Mouse (Mus musculus) heart, embryonic 14.5 days (tissue): ENCODE data around the gene Tmem206. TPM values are rescaled to one million over a fixed set of nuclear protein-coding genes. Genes with fewer than 3 reads are reported as not detected.

Source experiments
- ATAC-seq: fragments of 200-750 bp; cut with Nextera tagmentation; 2 replicates; pipeline ENCODE4 v1.8.0; 2017; ENCODE audit warnings: low read depth, moderate TSS enrichment; ENCODE audit not compliant: insufficient number of reproducible peaks, insufficient read depth, low FRiP score
- H3K27ac ChIP-seq, 2 experiments: fragments of 200-500 bp in 1 of 2; fragments of 300-500 bp in 1 of 2; sonication (generic) in 1 of 2; replicated peaks in 1 of 2; 2 replicates each; pipeline ENCODE4 v1.5.1; 2012 to 2014; ENCODE audit warnings: low read depth in 2 of 2, low read length in 2 of 2, control low read depth in 1 of 2, mild to moderate bottlenecking in 1 of 2, mixed read lengths in 1 of 2; ENCODE audit not compliant: control insufficient read depth in 1 of 2, insufficient read depth in 1 of 2
- H3K27me3 ChIP-seq: fragments of 300-500 bp; sonication (generic); 2 replicates; pipeline ENCODE4 v1.6.1; 2014; ENCODE audit warnings: mild to moderate bottlenecking, low read length, control low read depth; ENCODE audit not compliant: control insufficient read depth, insufficient read depth
- H3K36me3 ChIP-seq: fragments of 300-500 bp; sonication (generic); 2 replicates; pipeline ENCODE4 v1.6.1; 2014; ENCODE audit warnings: mild to moderate bottlenecking, control low read depth, low read length, mixed read lengths; ENCODE audit not compliant: control insufficient read depth, insufficient read depth
- H3K4me1 ChIP-seq, 2 experiments: fragments of 200-500 bp in 1 of 2; fragments of 300-500 bp in 1 of 2; sonication (generic) in 1 of 2; 2 replicates each; pipeline ENCODE4 v1.6.1; 2012 to 2014; ENCODE audit warnings: low read length in 2 of 2, control low read depth in 1 of 2, mixed read lengths in 1 of 2; ENCODE audit not compliant: control insufficient read depth in 2 of 2, insufficient read depth in 2 of 2
- H3K4me2 ChIP-seq: fragments of 300-500 bp; sonication (generic); 2 replicates; pipeline ENCODE4 v1.6.1; 2014; ENCODE audit warnings: mild to moderate bottlenecking, low read length
- H3K4me3 ChIP-seq, 2 experiments: fragments of 200-500 bp in 1 of 2; fragments of 300-500 bp in 1 of 2; sonication (generic) in 1 of 2; 2 replicates each; pipeline ENCODE4 v1.5.1; 2012 to 2014; ENCODE audit warnings: low read length in 2 of 2, mild to moderate bottlenecking in 2 of 2, control low read depth in 1 of 2, low read depth in 1 of 2, moderate library complexity in 1 of 2; ENCODE audit not compliant: control insufficient read depth in 1 of 2, insufficient read depth in 1 of 2
- H3K9ac ChIP-seq: fragments of 300-500 bp; sonication (generic); 2 replicates; pipeline ENCODE4 v1.6.1; 2014; ENCODE audit warnings: mild to moderate bottlenecking, low read length
- H3K9me3 ChIP-seq: fragments of 300-500 bp; sonication (generic); 2 replicates; pipeline ENCODE4 v1.6.1; 2016; ENCODE audit warnings: low read length, control low read depth; ENCODE audit not compliant: control insufficient read depth
- WGBS: fragments of 180-500 bp; shearing (Covaris S2); extraction: QIAGEN DNeasy Blood & Tissue Kit; methylation state at CpG from one replicate; pipeline ENCODE4 v1.1.7; 2014; 5-methylcytosine and 5-hydroxymethylcytosine counted together
- polyA plus RNA-seq: library from polyadenylated mRNA; unstranded; fragments of >200 nt; fragmentation: Nextera tagmentation; extraction: Ambion mirVana; gene quantifications from 2 replicates; pipeline ENCODE4 v1.2.1, GENCODE M21; 2014

Gene Tmem206
- polyA plus RNA-seq, 1 experiment from 2014 or later: 20.9 TPM

- H3K36me3 ChIP-seq: peaks cover 88% of the 10 kb centered on the region
- WGBS: 63% methylated on average over 14 of the region's 14 CpGs
These were observed 27.2 kb downstream of the Tmem206 start for GRCm38 (mm10) chr1:191352786-191353488.

GRCm38 (mm10) chr1:191353836-191354235 lies 28.1 kb downstream of the Tmem206 start:
- no peak overlapping the region for H3K4me3 ChIP-seq
- H3K9me3 ChIP-seq: no peaks in the 10 kb centered on the region
- no peak overlapping the region for H3K4me2 ChIP-seq
- no peak for ATAC-seq
- H3K27ac ChIP-seq: no peak overlapping the region
- peaks cover 9 to 16% of the 10 kb centered on the region in 2 experiments for H3K4me1 ChIP-seq
- 90% methylated on average over 4 of the region's 4 CpGs for WGBS
- H3K9ac ChIP-seq: no peak overlapping the region
- H3K27me3 ChIP-seq: no peaks in the 10 kb centered on the region
- H3K36me3 ChIP-seq: peaks cover 93% of the 10 kb centered on the region

More at GRCm38 (mm10) chr1:191352786-191353488, 27.2 kb downstream of the Tmem206 start:
- Histone ChIP-seq H3K9me3 (no peaks in the 10 kb centered on the region), H3K4me2 (no peak overlapping the region), H3K9ac (no peak overlapping the region), H3K4me3 (no peak overlapping the region), H3K27ac (no peak overlapping the region), H3K27me3 (no peaks in the 10 kb centered on the region), H3K4me1 (peaks cover 14 to 25% of the 10 kb centered on the region in 2 experiments)
- ATAC-seq: no peak

DNA sequence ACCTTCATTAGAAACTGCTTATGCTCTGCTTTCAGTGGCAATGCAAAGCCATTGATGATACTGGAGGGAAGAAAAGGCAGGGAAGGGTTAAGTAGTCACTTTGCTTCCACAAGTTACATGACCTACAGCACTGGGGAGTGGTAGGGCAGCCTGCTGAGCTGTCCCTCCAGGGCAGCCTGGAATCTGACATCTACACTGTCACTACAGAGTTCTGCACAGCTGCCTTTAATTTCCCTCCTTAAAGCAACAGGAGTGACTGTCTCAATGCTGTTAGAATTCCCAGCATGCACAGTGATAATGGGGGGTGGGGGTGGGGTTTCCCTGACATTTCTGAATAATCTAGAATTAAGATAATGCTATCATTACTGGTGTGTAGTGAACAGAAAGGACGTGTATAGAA lies 31.2 kb downstream of the Tmem206 start:
- WGBS: 43% methylated on average over 1 of the region's 1 CpGs
- no peak for ATAC-seq

DNA sequence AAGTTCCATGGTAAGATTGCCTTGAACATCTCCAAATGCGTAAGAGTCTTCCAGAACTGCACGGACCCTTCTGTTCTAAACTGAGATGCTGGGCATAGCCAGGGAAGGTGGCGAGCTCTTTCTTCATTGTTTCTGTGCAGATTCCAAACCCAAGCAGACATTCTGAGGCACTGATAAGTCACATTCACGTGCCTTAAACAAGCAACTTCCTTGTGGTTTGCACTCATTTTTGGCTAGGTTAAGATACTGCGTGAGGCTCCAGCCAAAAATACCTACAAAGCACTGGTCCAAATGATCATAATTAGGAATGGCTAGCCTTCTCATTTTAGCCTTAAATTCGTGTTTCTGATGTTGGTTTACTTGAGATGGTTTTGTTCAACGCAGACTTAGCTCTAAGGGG lies 33.8 kb downstream of the Tmem206 start:
- Histone ChIP-seq H3K4me1 (no peaks in the 10 kb centered on the region), H3K4me3 (no peak overlapping the region), H3K4me2 (no peak overlapping the region), H3K27me3 (no peaks in the 10 kb centered on the region), H3K27ac (no peak overlapping the region), H3K36me3 (peaks cover 80% of the 10 kb centered on the region), H3K9ac (no peak overlapping the region), H3K9me3 (no peaks in the 10 kb centered on the region)
- WGBS: 75% methylated on average over 7 of the region's 7 CpGs
- ATAC-seq: no peak

More for the DNA sequence above, 31.2 kb downstream of the Tmem206 start:
- no peaks in the 10 kb centered on the region for H3K9me3 ChIP-seq
- no peak overlapping the region for H3K9ac ChIP-seq
- H3K27me3 ChIP-seq: no peaks in the 10 kb centered on the region
- no peaks in the 10 kb centered on the region for H3K4me1 ChIP-seq
- H3K36me3 ChIP-seq: peaks cover 85% of the 10 kb centered on the region
- H3K27ac ChIP-seq: no peak overlapping the region
- H3K4me3 ChIP-seq: no peak overlapping the region
- no peak overlapping the region for H3K4me2 ChIP-seq

- Histone ChIP-seq H3K36me3 (peaks cover 73% of the 10 kb centered on the region), H3K4me3 (no peak overlapping the region), H3K27ac (no peak overlapping the region), H3K27me3 (no peaks in the 10 kb centered on the region), H3K4me1 (no peaks in the 10 kb centered on the region), H3K9ac (no peak overlapping the region), H3K9me3 (no peaks in the 10 kb centered on the region), H3K4me2 (no peak overlapping the region)
- no peak for ATAC-seq
- 73% methylated on average over 6 of the region's 6 CpGs for WGBS
These were observed 36.7 kb downstream of the Tmem206 start for GRCm38 (mm10) chr1:191362412-191362811.

GRCm38 (mm10) chr1:191364477-191364876 lies 38.8 kb downstream of the Tmem206 start:
- Histone ChIP-seq H3K9me3 (no peaks in the 10 kb centered on the region), H3K27me3 (no peaks in the 10 kb centered on the region), H3K36me3 (peaks cover 67% of the 10 kb centered on the region), H3K9ac (no peak overlapping the region), H3K4me3 (no peak overlapping the region), H3K4me2 (no peak overlapping the region), H3K4me1 (no peaks in the 10 kb centered on the region), H3K27ac (no peak overlapping the region)
- WGBS: 77% methylated on average over 4 of the region's 4 CpGs
- no peak for ATAC-seq

DNA sequence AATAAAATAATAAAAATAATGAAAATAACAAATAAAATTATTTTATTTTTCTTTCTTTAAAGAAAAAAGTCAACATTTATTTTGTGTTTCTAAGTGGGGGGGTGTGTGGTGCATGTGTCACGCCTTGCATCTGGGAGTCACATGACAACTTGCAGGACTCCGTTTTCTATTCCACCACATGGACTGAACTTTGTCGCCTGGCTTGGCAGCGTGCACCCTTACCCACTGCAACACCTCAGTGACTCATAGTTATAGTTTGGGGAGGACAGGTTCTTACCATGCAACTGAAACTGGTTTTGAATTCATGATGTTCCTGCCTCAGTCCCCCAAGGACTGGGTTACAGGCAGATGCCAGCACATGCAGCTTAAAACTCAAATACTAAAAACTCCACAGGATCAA lies 42.5 kb downstream of the Tmem206 start:
- no peak overlapping the region for H3K9ac ChIP-seq
- H3K4me2 ChIP-seq: no peak overlapping the region
- H3K4me3 ChIP-seq: no peak overlapping the region
- H3K27ac ChIP-seq: no peak overlapping the region
- WGBS: 73% methylated on average over 4 of the region's 4 CpGs
- peaks cover 56% of the 10 kb centered on the region for H3K36me3 ChIP-seq
- no peaks in the 10 kb centered on the region for H3K27me3 ChIP-seq
- no peak for ATAC-seq
- peaks cover 2 to 12% of the 10 kb centered on the region in 2 experiments; a peak in 3 of 4 replicates for H3K4me1 ChIP-seq
- no peaks in the 10 kb centered on the region for H3K9me3 ChIP-seq

- H3K4me3 ChIP-seq: no peak overlapping the region
- no peak overlapping the region for H3K4me2 ChIP-seq
- no peak overlapping the region for H3K9ac ChIP-seq
- no peak overlapping the region for H3K27ac ChIP-seq
- H3K9me3 ChIP-seq: no peaks in the 10 kb centered on the region
- no peak for ATAC-seq
- H3K36me3 ChIP-seq: peaks cover 49% of the 10 kb centered on the region
- no peaks in the 10 kb centered on the region for H3K27me3 ChIP-seq
- H3K4me1 ChIP-seq: peaks cover 2 to 15% of the 10 kb centered on the region in 2 experiments; a peak in 3 of 4 replicates
These were observed 43.4 kb downstream of the Tmem206 start for GRCm38 (mm10) chr1:191369140-191369539.
